ENCODE assay signal across 27 mouse cellular contexts in genomic region chr2:78980019-78980418, GRCm38 (mm10).
A peak's percentile ranks its signal among the peaks of the same experiment; 100 is the strongest.
DNase-seq lines count a peak whose midpoint lies in the region; ATAC-seq and TF ChIP-seq lines count a peak whose summit lies in the region.
"Had no signal": no experiment of that assay in that cellular context is flagged by ENCODE, and none has a peak within 500 bp of the region (broad histone marks: within the 10 kb centered on the region; RNA-seq: fewer than 3 reads in every experiment).

No protein-coding gene starts in this region.

- peaks cover 43% of the 10 kb centered on the region for H3K79me2 ChIP-seq in CH12.LX (replicated peaks; ENCODE audit: control insufficient read depth, extremely low read depth, insufficient read depth, poor library complexity, severe bottlenecking)

- TF ChIP-seq POLR2A in spleen, adult 2 months (IDR thresholded peaks at IDR 0.05; ENCODE audit: low read depth, low read length) = no peak
- TF ChIP-seq POLR2A in CH12.LX (IDR thresholded peaks at IDR 0.05; ENCODE audit: low read depth, low read length) = no peak; the same call in 1 of the 2 replicates

- ATAC-seq in inflammation-experienced regulatory T-cells, adult 6 months = peak; percentile 7
- no peak for ATAC-seq in activated CD4-positive, CD25-positive, alpha-beta regulatory T cell, adult 4 months
- ATAC-seq: forebrain, embryonic 14.5 days had no signal

- no peaks in the 10 kb centered on the region for H3K9me3 ChIP-seq in CH12.LX (replicated peaks; ENCODE audit: low read length)
- H3K9me3 ChIP-seq in hindbrain, embryonic 10.5 days = no peaks in the 10 kb centered on the region
- H3K9me3 ChIP-seq: heart, embryonic 12.5 days; limb, embryonic 12.5 days; liver, embryonic 15.5 days; neural tube, embryonic 15.5 days had no signal

- H3K27me3 ChIP-seq in spleen, adult 2 months (ENCODE audit: control insufficient read depth, insufficient read depth, low read length) = no peaks in the 10 kb centered on the region
- H3K27me3 ChIP-seq in CH12.LX (replicated peaks) = no peaks in the 10 kb centered on the region
- H3K27me3 ChIP-seq in hindbrain, embryonic 10.5 days (ENCODE audit: insufficient read depth, poor library complexity, severe bottlenecking) = no peaks in the 10 kb centered on the region
- H3K27me3 ChIP-seq: heart, embryonic 12.5 days; limb, embryonic 12.5 days; liver, embryonic 15.5 days; neural tube, embryonic 15.5 days had no signal

- dilution Hi-C loops in CH12.LX (cut with MboI; ENCODE audit: extremely low pct_ligation_motif_present, extremely low pct_unique_long_range_greater_than_20kb, low sequenced_read_pairs) = no loop called here

- TF ChIP-seq EP300 in CH12.LX (IDR thresholded peaks at IDR 0.05; ENCODE audit: low read length) = peak; percentile 31; the same call in 1 of the 2 replicates

- no peak for TF ChIP-seq CTCF in spleen, adult 2 months (IDR thresholded peaks at IDR 0.05; ENCODE audit: extremely low read depth, insufficient read depth, insufficient read length, insufficient replicate concordance)
- TF ChIP-seq CTCF in CH12.LX (conservative IDR thresholded peaks at IDR 0.05 in 1 of 2, IDR thresholded peaks at IDR 0.05 in 1 of 2; ENCODE audit: low read depth in 2 of 2, low read length in 2 of 2) = no peak

- peaks cover 4% of the 10 kb centered on the region for H3K4me1 ChIP-seq in spleen, adult 2 months (ENCODE audit: control insufficient read depth, insufficient read depth, insufficient read length)
- H3K4me1 ChIP-seq in CH12.LX (ENCODE audit: control insufficient read depth in 1 of 2, insufficient read depth in 2 of 2) = peaks cover 3 to 91% of the 10 kb centered on the region in 2 experiments
- no peaks in the 10 kb centered on the region for H3K4me1 ChIP-seq in hindbrain, embryonic 10.5 days (replicated peaks)
- H3K4me1 ChIP-seq: neural tube, embryonic 15.5 days had no signal

- 85% methylated on average over 5 of the region's 5 CpGs for WGBS in spleen, adult 2 months
- 84% methylated on average over 5 of the region's 5 CpGs for WGBS in hindbrain, embryonic 10.5 days

- TF ChIP-seq RAD21 in CH12.LX (IDR thresholded peaks at IDR 0.05; ENCODE audit: low read depth, low read length) = no peak

- H3K4me2 ChIP-seq in CH12.LX (ENCODE audit: insufficient read depth, low read depth, poor library complexity, severe bottlenecking) = peak overlapping the region; percentile 23
- H3K4me2 ChIP-seq: heart, embryonic 12.5 days; hindbrain, embryonic 14.5 days; limb, embryonic 12.5 days; liver, embryonic 15.5 days; lung, embryonic 14.5 days; neural tube, embryonic 15.5 days had no signal

- no peaks in the 10 kb centered on the region for H3K36me3 ChIP-seq in spleen, adult 2 months (ENCODE audit: control insufficient read depth, insufficient read depth, low read length)
- H3K36me3 ChIP-seq in CH12.LX (replicated peaks in 1 of 2; ENCODE audit: control insufficient read depth in 1 of 2, insufficient read depth in 1 of 2, low read length in 1 of 2) = peaks cover 0 to 4% of the 10 kb centered on the region in 2 experiments
- H3K36me3 ChIP-seq in hindbrain, embryonic 10.5 days = no peaks in the 10 kb centered on the region
- H3K36me3 ChIP-seq: heart, embryonic 12.5 days; limb, embryonic 12.5 days; liver, embryonic 15.5 days; neural tube, embryonic 15.5 days had no signal

- H3K9ac ChIP-seq in CH12.LX (ENCODE audit: insufficient read depth, low read depth) = peak overlapping the region; percentile 91; the same call in 1 of the 2 replicates
- H3K9ac ChIP-seq: heart, embryonic 12.5 days; hindbrain, embryonic 14.5 days; limb, embryonic 12.5 days; liver, embryonic 15.5 days; lung, embryonic 14.5 days; neural tube, embryonic 15.5 days had no signal

- H3K27ac ChIP-seq in spleen, adult 2 months (ENCODE audit: insufficient read depth, low read length) = peak overlapping the region; percentile 18
- H3K27ac ChIP-seq in CH12.LX (ENCODE audit: insufficient read depth, low read depth) = peak overlapping the region; percentile 92
- no peak overlapping the region for H3K27ac ChIP-seq in hindbrain, embryonic 10.5 days
- H3K27ac ChIP-seq: hindbrain, embryonic 14.5 days; layer of hippocampus, adult 2 months; left cerebral cortex, adult 2 months; limb, embryonic 12.5 days; liver, embryonic 15.5 days; neural tube, embryonic 15.5 days had no signal

- H3K4me3 ChIP-seq in spleen, adult 2 months (ENCODE audit: extremely low read depth, insufficient read depth, insufficient read length) = no peak overlapping the region
- peak overlapping the region in 1 of 3 experiments; percentile 5 for H3K4me3 ChIP-seq in CH12.LX (replicated peaks in 1 of 3; ENCODE audit: low read depth in 2 of 3, low read length in 2 of 3, poor library complexity in 1 of 3)
- H3K4me3 ChIP-seq in hindbrain, embryonic 10.5 days = no peak overlapping the region
- H3K4me3 ChIP-seq: heart, embryonic 12.5 days; layer of hippocampus, adult 2 months; left cerebral cortex, adult 2 months; limb, embryonic 12.5 days; liver, embryonic 15.5 days; neural tube, embryonic 15.5 days had no signal

- in situ Hi-C loops in CH12.LX (cut with MboI; ENCODE audit: low pct_ligation_motif_present, low pct_unique_long_range_greater_than_20kb, low sequenced_read_pairs) = no loop called here

- no peak for DNase-seq in spleen, adult 2 months (ENCODE audit: low read depth in 1 of 2, low spot score in 2 of 2)
- no peak for DNase-seq in spleen, adult 18-20 months
- DNase-seq in CH12.LX (ENCODE audit: extremely low read depth) = peak; percentile 43
- DNase-seq in thymus, postnatal 4 days = peak; percentile 24
- DNase-seq in hindbrain, embryonic 10.5 days (ENCODE audit: low spot score) = no peak
- DNase-seq: adrenal gland, postnatal 25 days; cerebellum, adult 18-20 months; cerebellum, postnatal 14 days; gastrocnemius, postnatal 25 days; heart, adult 11 months; heart, postnatal 4 days; kidney, adult 18-20 months; kidney, postnatal 36 days; lung, embryonic 14.5 days; lung, postnatal 14 days; midbrain, embryonic 14.5 days; right cerebral cortex, adult 18-20 months had no signal

TF ChIP-seq in CH12.LX, 34 proteins besides CTCF, POLR2A, EP300 and RAD21:
- TF ChIP-seq RCOR1 (conservative IDR thresholded peaks at IDR 0.05; ENCODE audit: low read depth, low read length) (no peak), SIN3A (IDR thresholded peaks at IDR 0.05; ENCODE audit: low read length) (peak; percentile 44; the same call in 1 of the 2 replicates), GABPA (IDR thresholded peaks at IDR 0.05; ENCODE audit: insufficient replicate concordance, low read depth, low read length) (no peak), NELFE (IDR thresholded peaks at IDR 0.05; ENCODE audit: low read depth, low read length) (no peak), USF1 (IDR thresholded peaks at IDR 0.05; ENCODE audit: low read depth, low read length) (no peak), ELF1 (IDR thresholded peaks at IDR 0.05; ENCODE audit: low read depth, low read length) (no peak), POLR2AphosphoS2 (IDR thresholded peaks at IDR 0.05; ENCODE audit: low read depth, low read length) (no peak), CHD1 (IDR thresholded peaks at IDR 0.05; ENCODE audit: low read depth, low read length) (no peak; the same call in 1 of the 2 replicates), USF2 (conservative IDR thresholded peaks at IDR 0.05; ENCODE audit: low read depth, low read length) (no peak), NRF1 (IDR thresholded peaks at IDR 0.05; ENCODE audit: low read depth, low read length) (no peak), BHLHE40 (IDR thresholded peaks at IDR 0.05; ENCODE audit: low read depth, low read length) (peak; percentile 85), CHD2 (IDR thresholded peaks at IDR 0.05; ENCODE audit: low read length) (no peak), IRF4 (IDR thresholded peaks at IDR 0.05; ENCODE audit: low read depth, low read length) (no peak; the same call in 1 of the 2 replicates), ZKSCAN1 (IDR thresholded peaks at IDR 0.05; ENCODE audit: borderline replicate concordance, low read depth, low read length) (no peak), ZNF384 (IDR thresholded peaks at IDR 0.05; ENCODE audit: low read depth, low read length) (peak; percentile 7; the same call in 1 of the 2 replicates), SMC3 (IDR thresholded peaks at IDR 0.05; ENCODE audit: low read depth, low read length) (no peak), MAX (IDR thresholded peaks at IDR 0.05; ENCODE audit: low read length) (no peak), MAZ (IDR thresholded peaks at IDR 0.05; ENCODE audit: low read depth, low read length) (no peak; the same call in 1 of the 2 replicates), MYC (IDR thresholded peaks at IDR 0.05; ENCODE audit: low read depth, low read length) (peak; percentile 55; the same call in 1 of the 2 replicates), UBTF (IDR thresholded peaks at IDR 0.05; ENCODE audit: low read depth, low read length) (no peak), MXI1 (IDR thresholded peaks at IDR 0.05; ENCODE audit: low read depth, low read length) (0 out of 2 replicates have a peak, but pooled peaks have one; percentile 52), JUND (conservative IDR thresholded peaks at IDR 0.05; ENCODE audit: low read depth, low read length) (0 out of 2 replicates have a peak, but pooled peaks have one; percentile 4), JUN (IDR thresholded peaks at IDR 0.05; ENCODE audit: insufficient read depth, low read depth, low read length) (no peak; the same call in 1 of the 2 replicates), ETS1 (conservative IDR thresholded peaks at IDR 0.05; ENCODE audit: low read depth, low read length) (peak; percentile 53; the same call in 1 of the 2 replicates)

Comparison
In these comparisons a context has a peak if more than half of its experiments do, and no peak if none do; other contexts are left out.
1. DNase-seq: peak in CH12.LX (single experiment) and thymus, postnatal 4 days (single experiment); none in spleen, adult 2 months (0 of 2), spleen, adult 18-20 months (0 of 2) and hindbrain, embryonic 10.5 days (single experiment).